Mouse (Mus musculus): ENCODE data around the gene Adam26b.
"Not testable (repeated sequence)": the region's sequence is repeated elsewhere in the genome, so short reads cannot be mapped to it uniquely, and the experiment has no call there.

The Adam26b gene

GRCm38 (mm10) chr8:43528006-43528405 is at the start of gene Adam26b:
Gene Adam26b, minus strand, starts transcription at chr8:43528106.
- DNase-seq (ENCODE audit: low read depth, low spot score), result not testable (repeated sequence)

- DNase-seq (ENCODE audit: low read depth, low spot score), result not testable (repeated sequence)
These were observed 48.7 kb upstream of the Adam26b start, which contains the start of gene Adam26a for GRCm38 (mm10) chr8:43576607-43577006. Gene Adam26a, minus strand, starts transcription at chr8:43576707.
